ENCODE assay signal across 11 mouse cellular contexts in genomic region chr14:27846875-27847274, GRCm38 (mm10).
DNase-seq lines count a peak whose midpoint lies in the region.
"Had no signal": no experiment of that assay in that cellular context is flagged by ENCODE, and none has a peak within 500 bp of the region (broad histone marks: within the 10 kb centered on the region; RNA-seq: fewer than 3 reads in every experiment).

No protein-coding gene starts in this region.

- peak; percentile 8 for DNase-seq in adrenal gland, adult 2 months
- no peak for DNase-seq in adrenal gland, adult (ENCODE audit: inconsistent age in 2 of 2, low spot score in 1 of 2)
- DNase-seq in left cerebral cortex, adult 11 months (ENCODE audit: low spot score): peak; percentile 67
- no peak for DNase-seq in left cerebral cortex, postnatal 4 days
- DNase-seq in layer of hippocampus, adult 9-11 months: peak; percentile 80
- peak; percentile 68 for DNase-seq in right cerebral cortex, postnatal 25 days
- DNase-seq in embryo, embryonic 9.5 days (ENCODE audit: extremely low spot score): no peak
- DNase-seq in cerebellum, adult 11 months: no peak
- DNase-seq: cerebellum, postnatal 36 days; gastrocnemius, postnatal 10 days; liver had no signal

- intact Hi-C loops in left cerebral cortex, postnatal 4 days (cut with DNase I): no loop called here

Comparison
In these comparisons a context has a peak if more than half of its experiments do, and no peak if none do; other contexts are left out.
1. DNase-seq: peak in adrenal gland, adult 2 months (single experiment), left cerebral cortex, adult 11 months (single experiment), layer of hippocampus, adult 9-11 months (single experiment) and right cerebral cortex, postnatal 25 days (single experiment); none in adrenal gland, adult (0 of 2), left cerebral cortex, postnatal 4 days (single experiment), embryo, embryonic 9.5 days (single experiment) and cerebellum, adult 11 months (single experiment).